Mouse (Mus musculus) embryonic facial prominence, embryonic 15.5 days (tissue): ENCODE data around the gene Ankrd44. TPM values are rescaled to one million over a fixed set of nuclear protein-coding genes. Genes with fewer than 3 reads are reported as not detected.

ENCODE experiments used
- ATAC-seq: fragments of 200-750 bp; cut with Nextera tagmentation; 2 replicates; pipeline ENCODE4 v1.8.0; 2017; ENCODE audit warnings: low read depth, moderate TSS enrichment; ENCODE audit not compliant: insufficient number of reproducible peaks, low FRiP score, low TSS enrichment
- H3K27ac ChIP-seq: fragments of 300-500 bp; sonication (generic); replicated peaks from 2 replicates; pipeline ENCODE4 v1.5.1; 2015; ENCODE audit warnings: mild to moderate bottlenecking, inconsistent platforms
- H3K27me3 ChIP-seq: fragments of 300-500 bp; sonication (generic); 2 replicates; pipeline ENCODE4 v1.6.1; 2015; ENCODE audit warnings: inconsistent platforms
- H3K36me3 ChIP-seq: fragments of 300-500 bp; sonication (generic); 2 replicates; pipeline ENCODE4 v1.6.1; 2015; ENCODE audit warnings: mild to moderate bottlenecking, inconsistent platforms
- H3K4me1 ChIP-seq: fragments of 300-500 bp; sonication (generic); 2 replicates; pipeline ENCODE4 v1.6.1; 2015; ENCODE audit warnings: inconsistent platforms
- H3K4me2 ChIP-seq: fragments of 300-500 bp; sonication (generic); replicated peaks from 2 replicates; pipeline ENCODE4 v1.6.1; 2015; ENCODE audit warnings: mild to moderate bottlenecking, inconsistent platforms
- H3K4me3 ChIP-seq: fragments of 300-500 bp; sonication (generic); replicated peaks from 2 replicates; pipeline ENCODE4 v1.5.1; 2015; ENCODE audit warnings: mild to moderate bottlenecking, inconsistent platforms
- H3K9ac ChIP-seq: fragments of 300-500 bp; sonication (generic); 2 replicates; pipeline ENCODE4 v1.6.1; 2015; ENCODE audit warnings: inconsistent platforms
- H3K9me3 ChIP-seq: fragments of 300-500 bp; sonication (generic); replicated peaks from 2 replicates; pipeline ENCODE4 v1.6.1; 2016; ENCODE audit warnings: inconsistent platforms
- WGBS: fragments of 180-500 bp; shearing (Covaris S2); methylation state at CpG from one replicate; pipeline ENCODE4 v1.1.7; 2015; 5-methylcytosine and 5-hydroxymethylcytosine counted together
- polyA plus RNA-seq: library from polyadenylated mRNA; unstranded; fragments of >200 nt; fragmentation: Nextera tagmentation; extraction: Ambion mirVana; gene quantifications from 2 replicates; pipeline ENCODE4 v1.2.1, GENCODE M21; 2015

Ankrd44 gene
- polyA plus RNA-seq, 1 experiment from 2014 or later = 22.9 TPM

GRCm38 (mm10) chr1:54905632-54906031 lies 20.6 kb downstream of the Ankrd44 start:
- no peak overlapping the region for H3K4me3 ChIP-seq
- no peak overlapping the region for H3K4me2 ChIP-seq
- no peaks in the 10 kb centered on the region for H3K9me3 ChIP-seq
- WGBS = 60% methylated on average over 7 of the region's 7 CpGs
- ATAC-seq = no peak
- no peaks in the 10 kb centered on the region for H3K36me3 ChIP-seq
- no peaks in the 10 kb centered on the region for H3K27me3 ChIP-seq
- H3K4me1 ChIP-seq = peaks cover 49% of the 10 kb centered on the region
- H3K9ac ChIP-seq = no peak overlapping the region
- H3K27ac ChIP-seq = peak overlapping the region; percentile 88; the same call in 1 of the 2 replicates

- no peaks in the 10 kb centered on the region for H3K9me3 ChIP-seq
- H3K4me3 ChIP-seq = no peak overlapping the region
- no peak overlapping the region for H3K4me2 ChIP-seq
- H3K36me3 ChIP-seq = no peaks in the 10 kb centered on the region
- H3K9ac ChIP-seq = no peak overlapping the region
- no peak overlapping the region for H3K27ac ChIP-seq
- 88% methylated on average over 2 of the region's 2 CpGs for WGBS
- no peaks in the 10 kb centered on the region for H3K27me3 ChIP-seq
- no peak for ATAC-seq
- H3K4me1 ChIP-seq = peaks cover 49% of the 10 kb centered on the region
These were observed 22.0 kb downstream of the Ankrd44 start for GRCm38 (mm10) chr1:54904165-54904564.

DNA sequence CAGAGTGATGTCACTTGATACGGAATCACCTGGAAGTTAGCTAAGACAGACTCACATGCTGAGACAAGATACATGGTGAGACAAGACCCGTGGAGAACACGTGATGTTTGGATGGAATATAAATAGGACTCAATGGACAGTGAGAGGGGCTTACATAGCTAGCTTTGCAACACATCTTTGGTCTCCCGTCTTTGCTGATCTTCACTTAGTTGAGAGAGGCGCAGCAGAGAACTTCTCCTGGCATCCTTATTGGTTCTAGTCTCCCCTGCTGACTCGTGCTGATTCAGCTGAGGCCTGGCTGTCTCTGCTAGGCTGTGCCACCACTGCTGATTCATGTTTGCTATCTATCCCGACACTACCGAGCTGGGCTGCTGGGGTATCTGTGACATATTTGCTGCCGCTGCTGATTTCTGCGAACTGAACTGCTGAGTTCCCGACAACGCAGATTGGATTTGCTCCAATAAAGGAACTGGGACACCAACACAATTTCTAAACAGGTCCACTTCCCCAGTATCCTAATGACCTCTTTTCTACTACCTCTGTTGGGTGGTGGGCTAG lies 23.4 kb downstream of the Ankrd44 start:
- Histone ChIP-seq H3K4me1 (peaks cover 55% of the 10 kb centered on the region), H3K4me3 (no peak overlapping the region), H3K27ac (no peak overlapping the region), H3K27me3 (no peaks in the 10 kb centered on the region), H3K4me2 (no peak overlapping the region), H3K9ac (no peak overlapping the region), H3K36me3 (no peaks in the 10 kb centered on the region), H3K9me3 (no peaks in the 10 kb centered on the region)
- WGBS = 91% methylated on average over 12 of the region's 12 CpGs
- no peak for ATAC-seq

DNA sequence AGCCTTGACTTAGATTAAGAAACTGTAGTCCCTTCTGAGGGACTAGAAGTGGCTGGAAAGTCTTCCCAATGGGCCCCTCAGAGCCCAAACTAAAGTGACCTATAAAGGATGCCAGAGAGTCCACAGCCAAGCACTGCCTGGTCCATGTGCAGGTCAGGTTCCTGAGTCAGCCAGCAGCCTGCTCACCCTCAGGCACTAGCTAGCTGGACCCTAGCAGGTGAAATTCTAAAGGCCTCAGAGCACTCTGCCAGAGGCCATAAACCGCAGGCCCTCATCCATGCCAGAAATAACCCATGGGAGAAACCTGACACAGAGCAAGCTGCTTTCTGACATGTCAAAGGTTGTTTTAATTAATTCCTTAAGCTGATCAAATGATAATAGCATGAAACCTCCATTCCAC lies 25.1 kb downstream of the Ankrd44 start:
- peak; percentile 53; the same call in 1 of the 2 replicates for ATAC-seq
- no peak overlapping the region for H3K4me3 ChIP-seq
- no peaks in the 10 kb centered on the region for H3K9me3 ChIP-seq
- 48% methylated on average over 1 of the region's 1 CpGs for WGBS
- no peaks in the 10 kb centered on the region for H3K36me3 ChIP-seq
- peaks cover 47% of the 10 kb centered on the region for H3K4me1 ChIP-seq
- no peaks in the 10 kb centered on the region for H3K27me3 ChIP-seq
- H3K27ac ChIP-seq = no peak overlapping the region
- no peak overlapping the region for H3K9ac ChIP-seq
- no peak overlapping the region for H3K4me2 ChIP-seq

GRCm38 (mm10) chr1:54899247-54899646 lies 26.9 kb downstream of the Ankrd44 start:
- ATAC-seq = no peak
- no peaks in the 10 kb centered on the region for H3K36me3 ChIP-seq
- H3K4me1 ChIP-seq = peaks cover 42% of the 10 kb centered on the region
- H3K4me3 ChIP-seq = no peak overlapping the region
- H3K9ac ChIP-seq = no peak overlapping the region
- H3K27me3 ChIP-seq = no peaks in the 10 kb centered on the region
- WGBS = 73% methylated on average over 6 of the region's 6 CpGs
- H3K4me2 ChIP-seq = no peak overlapping the region
- no peak overlapping the region for H3K27ac ChIP-seq
- no peaks in the 10 kb centered on the region for H3K9me3 ChIP-seq

- H3K4me3 ChIP-seq = no peak overlapping the region
- 21% methylated on average over 5 of the region's 5 CpGs for WGBS
- no peak for ATAC-seq
- H3K36me3 ChIP-seq = no peaks in the 10 kb centered on the region
- no peak overlapping the region for H3K27ac ChIP-seq
- no peak overlapping the region for H3K4me2 ChIP-seq
- H3K9ac ChIP-seq = no peak overlapping the region
- peaks cover 42% of the 10 kb centered on the region for H3K4me1 ChIP-seq
- H3K9me3 ChIP-seq = no peaks in the 10 kb centered on the region
- H3K27me3 ChIP-seq = no peaks in the 10 kb centered on the region
These were observed 27.5 kb downstream of the Ankrd44 start for GRCm38 (mm10) chr1:54898656-54899084.

DNA sequence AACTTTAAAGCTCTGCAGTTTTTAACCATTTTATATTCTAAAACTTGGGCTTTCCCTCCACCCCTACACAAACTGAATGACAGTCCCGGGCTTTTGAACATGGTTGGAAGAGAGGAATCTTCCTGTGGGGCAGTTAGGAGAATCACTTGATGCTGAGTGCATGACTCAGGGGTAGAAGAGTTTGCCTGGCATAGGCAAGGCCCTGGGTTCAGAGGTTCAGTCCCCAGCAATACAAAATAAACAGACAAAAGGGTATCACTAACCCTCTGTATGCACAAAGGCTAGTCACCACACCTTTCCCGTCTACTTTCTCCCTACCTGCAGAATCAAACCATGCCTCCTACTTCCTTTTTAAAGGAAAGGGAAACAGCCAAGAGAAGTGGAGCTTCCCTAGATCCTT lies 28.5 kb downstream of the Ankrd44 start:
- Histone ChIP-seq H3K36me3 (no peaks in the 10 kb centered on the region), H3K9me3 (no peaks in the 10 kb centered on the region), H3K27me3 (no peaks in the 10 kb centered on the region), H3K4me3 (no peak overlapping the region), H3K9ac (no peak overlapping the region), H3K4me1 (peaks cover 42% of the 10 kb centered on the region), H3K4me2 (no peak overlapping the region), H3K27ac (no peak overlapping the region; the same call in 1 of the 2 replicates)
- 63% methylated on average over 2 of the region's 2 CpGs for WGBS
- ATAC-seq = no peak

DNA sequence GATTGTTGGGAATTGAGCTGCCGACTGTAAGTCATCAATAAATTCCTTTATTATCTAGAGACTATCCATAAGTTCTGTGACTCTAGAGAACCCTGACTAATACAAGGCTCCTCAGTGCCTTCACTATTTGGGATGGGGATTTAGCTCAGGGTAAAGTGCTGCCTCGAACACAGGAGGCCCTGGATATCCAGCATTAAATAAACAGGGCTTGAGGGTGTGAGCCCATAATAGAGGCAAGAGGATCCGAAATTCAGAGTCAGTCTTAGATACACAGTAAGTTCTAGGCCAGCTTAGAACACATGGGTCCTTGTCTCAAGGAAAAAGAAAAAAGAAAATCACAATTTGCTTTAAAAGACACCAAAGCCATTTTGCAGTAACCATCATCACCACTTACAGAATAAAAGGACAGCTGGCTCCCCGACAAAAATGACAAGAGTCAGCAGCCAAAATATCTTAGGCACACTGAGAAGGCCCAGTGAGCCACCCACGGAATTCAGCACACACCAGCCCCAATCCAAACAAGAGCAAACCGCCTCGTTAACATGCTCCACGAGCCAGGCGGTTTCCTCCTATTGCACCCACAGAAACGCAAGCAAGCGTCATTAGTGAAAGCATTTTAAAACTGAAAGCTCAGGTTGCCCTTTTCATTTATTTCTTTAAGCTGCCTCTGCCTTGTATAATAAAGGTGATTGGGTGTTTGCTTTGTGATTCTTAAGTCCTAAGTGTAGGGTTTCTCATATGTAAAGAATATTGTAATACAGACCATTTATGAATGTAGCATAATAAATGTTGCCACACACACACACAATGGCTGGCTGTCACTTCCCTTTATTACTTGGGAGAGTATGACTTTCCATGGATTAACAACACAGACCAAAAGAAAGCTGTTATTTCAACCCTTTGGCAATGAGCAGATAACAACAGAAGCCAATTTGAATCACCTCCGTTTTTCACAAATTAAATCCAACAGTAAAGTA lies 29.8 kb downstream of the Ankrd44 start:
- ATAC-seq = no peak
- Histone ChIP-seq H3K4me1 (peaks cover 41% of the 10 kb centered on the region), H3K4me2 (no peak overlapping the region), H3K9me3 (no peaks in the 10 kb centered on the region), H3K9ac (no peak overlapping the region), H3K27ac (no peak overlapping the region), H3K4me3 (no peak overlapping the region), H3K27me3 (no peaks in the 10 kb centered on the region), H3K36me3 (no peaks in the 10 kb centered on the region)
- WGBS = 53% methylated on average over 12 of the region's 12 CpGs

GRCm38 (mm10) chr1:54888449-54888848 lies 37.7 kb downstream of the Ankrd44 start:
- peaks cover 19% of the 10 kb centered on the region for H3K4me1 ChIP-seq
- H3K27ac ChIP-seq = peak overlapping the region; percentile 55
- H3K36me3 ChIP-seq = no peaks in the 10 kb centered on the region
- no peaks in the 10 kb centered on the region for H3K27me3 ChIP-seq
- no peak overlapping the region for H3K4me2 ChIP-seq
- H3K9me3 ChIP-seq = no peaks in the 10 kb centered on the region
- H3K4me3 ChIP-seq = no peak overlapping the region
- WGBS = 19% methylated on average over 5 of the region's 5 CpGs
- no peak overlapping the region for H3K9ac ChIP-seq
- peak; percentile 43; the same call in 1 of the 2 replicates for ATAC-seq

- Histone ChIP-seq H3K9ac (no peak overlapping the region), H3K36me3 (no peaks in the 10 kb centered on the region), H3K4me3 (no peak overlapping the region), H3K27me3 (no peaks in the 10 kb centered on the region), H3K4me1 (peaks cover 19% of the 10 kb centered on the region), H3K4me2 (no peak overlapping the region), H3K27ac (peak overlapping the region; percentile 55), H3K9me3 (no peaks in the 10 kb centered on the region)
- no peak for ATAC-seq
- 39% methylated on average over 3 of the region's 3 CpGs for WGBS
These were observed 38.3 kb downstream of the Ankrd44 start for GRCm38 (mm10) chr1:54887873-54888272.

DNA sequence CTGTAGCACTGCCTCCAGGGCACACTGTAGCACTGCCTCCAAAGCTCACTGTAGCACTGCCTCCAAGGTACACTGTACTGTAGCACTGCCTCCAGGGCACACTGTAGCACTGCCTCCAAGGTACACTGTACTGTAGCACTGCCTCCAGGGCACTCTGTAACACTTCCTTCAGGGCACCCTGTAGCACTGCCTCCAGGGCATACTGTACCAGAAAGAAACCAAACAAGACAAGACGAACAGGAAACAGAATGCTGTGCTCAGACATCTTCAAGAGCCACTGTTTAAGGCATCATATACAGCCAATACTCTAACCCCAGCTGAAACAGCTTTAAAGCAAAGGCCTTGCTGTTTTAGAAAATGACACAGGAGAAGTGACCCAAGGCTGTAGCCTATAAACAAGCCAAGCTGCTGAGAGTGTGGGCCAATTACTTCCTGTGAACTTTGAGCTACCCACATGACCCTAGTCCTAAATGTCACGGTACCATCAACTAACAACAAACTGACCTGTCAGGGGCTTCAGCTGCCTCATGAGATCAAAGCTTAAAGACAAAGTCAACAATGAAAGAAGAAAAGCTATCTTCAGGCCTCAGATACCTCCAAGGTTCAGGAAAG lies 43.2 kb downstream of the Ankrd44 start:
- 65% methylated on average over 2 of the region's 2 CpGs for WGBS
- Histone ChIP-seq H3K4me1 (peaks cover 5% of the 10 kb centered on the region), H3K4me2 (no peak overlapping the region), H3K4me3 (no peak overlapping the region), H3K27me3 (no peaks in the 10 kb centered on the region), H3K9ac (no peak overlapping the region), H3K27ac (no peak overlapping the region), H3K36me3 (no peaks in the 10 kb centered on the region), H3K9me3 (no peaks in the 10 kb centered on the region)
- ATAC-seq = no peak
